Mouse (Mus musculus): ENCODE data around the gene Blmh.
A peak's percentile ranks its signal among the peaks of the same experiment; 100 is the strongest.
"Not testable (repeated sequence)": the region's sequence is repeated elsewhere in the genome, so short reads cannot be mapped to it uniquely, and the experiment has no call there.

Gene Blmh

DNA sequence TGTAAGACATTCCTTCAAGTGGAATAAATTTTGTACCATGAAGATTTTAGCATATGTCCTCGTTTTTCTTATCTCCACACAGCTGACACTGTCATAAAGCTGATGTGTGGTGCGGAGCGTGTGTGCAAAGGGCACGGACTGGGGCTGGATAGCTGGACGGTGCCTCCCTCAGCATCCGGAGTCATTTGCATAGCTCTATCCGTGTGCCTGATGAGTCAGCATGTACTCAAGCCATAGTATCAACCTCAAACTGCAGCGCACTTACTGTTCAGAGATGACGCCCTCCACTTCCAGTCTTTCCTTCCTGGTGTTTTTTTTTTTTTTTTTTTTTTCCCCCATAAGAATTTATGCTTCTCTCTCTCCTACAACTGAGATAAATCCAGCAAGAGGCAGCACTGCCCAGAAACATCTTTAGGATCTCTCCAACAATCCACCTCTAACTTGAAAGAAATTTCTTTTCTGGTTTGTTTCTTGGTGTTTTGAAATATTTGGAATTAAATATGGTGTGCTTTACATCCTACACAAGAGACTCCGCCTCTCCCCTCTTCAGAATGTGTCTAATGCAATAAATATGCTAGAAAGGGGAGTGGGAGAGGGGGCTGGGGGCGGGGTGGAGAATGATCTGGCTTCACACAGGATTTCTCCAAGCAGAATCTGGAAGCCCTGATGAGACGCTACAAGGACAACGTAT is 7.9 kb upstream of the Blmh start:
- no peak for DNase-seq (ENCODE audit: low read depth, low spot score)

DNA sequence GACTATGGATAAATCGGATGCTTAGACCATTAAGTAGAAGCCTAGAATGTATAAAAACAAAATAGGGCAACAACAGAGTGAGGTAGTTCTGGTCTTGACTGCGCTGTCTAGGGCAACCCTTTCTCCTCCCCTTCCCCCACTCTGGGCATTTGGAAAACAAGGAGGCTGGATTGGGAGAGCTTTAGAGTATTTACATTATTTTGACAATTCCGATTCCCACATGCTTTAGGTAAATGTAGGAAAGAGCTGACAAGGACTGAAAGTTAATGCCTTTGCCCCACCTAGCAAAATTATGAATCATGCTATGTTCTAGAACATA is 7.4 kb upstream of the Blmh start:
- no peak for DNase-seq (ENCODE audit: low read depth, low spot score)

DNA sequence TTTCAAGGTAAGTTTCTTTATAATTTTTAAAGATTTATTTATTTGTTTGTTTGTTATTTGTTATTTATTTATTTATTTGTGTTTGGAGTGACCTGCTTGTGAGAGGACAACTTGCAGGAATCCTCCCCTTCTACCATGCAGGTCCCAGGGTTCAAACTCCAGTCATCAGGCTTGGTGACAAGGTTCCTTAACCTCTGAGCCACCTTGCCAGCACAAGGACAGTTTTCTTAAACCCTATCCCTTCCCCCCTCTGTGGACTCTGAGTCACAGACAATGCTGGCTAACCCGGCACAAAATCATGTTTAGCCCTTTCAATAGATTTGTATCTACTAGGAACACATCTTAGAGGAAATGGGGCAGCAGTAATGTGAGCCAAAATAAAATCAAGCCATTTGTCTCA is 4.0 kb upstream of the Blmh start:
- no peak for DNase-seq (ENCODE audit: low read depth, low spot score)

DNA sequence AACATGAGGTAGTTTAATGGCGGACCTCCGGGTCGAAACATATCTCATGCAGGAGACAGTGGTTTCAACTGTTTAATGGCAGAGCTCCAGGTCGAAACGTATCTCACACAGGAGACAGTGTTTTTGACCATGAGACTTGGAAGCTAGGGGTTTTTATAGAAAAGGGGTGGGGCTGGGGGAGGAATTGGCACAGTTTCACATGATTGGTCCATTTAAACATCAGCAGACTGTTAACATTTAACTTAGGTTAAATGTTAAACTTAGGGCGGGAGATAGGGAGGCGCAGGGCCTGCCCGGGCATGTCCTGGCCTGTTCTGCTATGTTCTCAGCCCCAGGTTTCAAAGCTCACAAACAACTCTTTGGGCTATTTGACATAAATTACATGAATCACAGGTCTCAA is 4.0 kb downstream of the Blmh start:
- DNase-seq (ENCODE audit: low read depth, low spot score), result not testable (repeated sequence)

DNA sequence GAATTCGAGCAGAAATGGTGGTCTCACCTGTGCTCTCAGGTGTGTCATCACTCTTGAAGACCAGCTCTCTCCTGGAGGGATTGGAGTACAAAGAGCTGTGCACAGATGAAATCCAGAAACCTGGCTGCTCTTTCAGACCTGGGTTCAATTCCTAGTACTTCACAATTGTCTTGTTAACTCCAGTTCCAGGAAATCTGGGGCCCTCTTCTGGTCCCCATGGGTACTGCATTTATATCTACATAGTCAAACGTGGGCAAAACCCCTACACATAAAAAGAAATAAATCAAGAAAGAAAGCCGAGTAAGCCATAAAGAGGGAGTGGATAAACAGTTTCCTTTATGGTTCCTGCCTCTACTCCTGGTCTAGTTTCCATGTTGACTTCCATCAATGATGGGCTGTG is 8.6 kb downstream of the Blmh start:
- peak; percentile 55 for DNase-seq (ENCODE audit: low read depth, low spot score)

DNA sequence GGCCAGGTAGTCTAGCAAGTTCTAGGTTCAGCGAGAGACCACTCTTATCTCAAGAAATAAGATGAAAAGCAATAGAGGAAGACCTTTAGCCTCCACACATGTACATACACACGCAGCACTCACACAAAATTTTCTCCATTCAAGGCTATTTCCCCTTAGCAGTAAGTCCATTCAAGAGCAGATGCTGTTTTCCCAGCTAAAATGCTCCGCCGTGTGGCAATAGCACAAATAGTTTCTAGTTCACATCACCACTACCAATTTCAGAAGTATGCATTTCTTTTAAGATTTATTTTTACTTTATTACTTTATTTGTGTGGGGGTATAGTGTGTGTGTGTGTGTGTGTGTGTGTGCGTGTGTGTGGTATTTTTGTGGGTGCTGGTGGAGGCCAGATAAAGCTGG is 12.0 kb downstream of the Blmh start:
- no peak for DNase-seq (ENCODE audit: low read depth, low spot score)

DNA sequence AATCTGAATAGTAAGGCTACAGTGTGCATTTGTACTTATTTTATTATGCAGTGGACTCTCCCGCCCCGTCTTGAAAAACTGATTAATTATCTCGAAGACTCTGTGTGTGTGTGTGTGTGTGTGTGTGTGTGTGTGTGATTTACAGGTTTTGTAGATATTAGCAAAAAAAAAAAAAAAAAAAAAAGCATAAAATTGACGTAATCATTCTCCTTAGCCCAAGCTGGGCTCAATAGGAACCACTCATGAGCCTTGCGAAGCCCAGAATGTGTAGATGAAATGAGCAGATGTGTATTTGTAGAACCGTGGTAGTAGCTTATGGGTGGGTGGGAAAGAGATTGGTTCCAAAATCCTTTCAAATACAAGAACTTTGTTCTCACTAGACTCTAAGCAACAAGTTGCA is 20.2 kb downstream of the Blmh start:
- no peak for DNase-seq (ENCODE audit: low read depth, low spot score)

DNA sequence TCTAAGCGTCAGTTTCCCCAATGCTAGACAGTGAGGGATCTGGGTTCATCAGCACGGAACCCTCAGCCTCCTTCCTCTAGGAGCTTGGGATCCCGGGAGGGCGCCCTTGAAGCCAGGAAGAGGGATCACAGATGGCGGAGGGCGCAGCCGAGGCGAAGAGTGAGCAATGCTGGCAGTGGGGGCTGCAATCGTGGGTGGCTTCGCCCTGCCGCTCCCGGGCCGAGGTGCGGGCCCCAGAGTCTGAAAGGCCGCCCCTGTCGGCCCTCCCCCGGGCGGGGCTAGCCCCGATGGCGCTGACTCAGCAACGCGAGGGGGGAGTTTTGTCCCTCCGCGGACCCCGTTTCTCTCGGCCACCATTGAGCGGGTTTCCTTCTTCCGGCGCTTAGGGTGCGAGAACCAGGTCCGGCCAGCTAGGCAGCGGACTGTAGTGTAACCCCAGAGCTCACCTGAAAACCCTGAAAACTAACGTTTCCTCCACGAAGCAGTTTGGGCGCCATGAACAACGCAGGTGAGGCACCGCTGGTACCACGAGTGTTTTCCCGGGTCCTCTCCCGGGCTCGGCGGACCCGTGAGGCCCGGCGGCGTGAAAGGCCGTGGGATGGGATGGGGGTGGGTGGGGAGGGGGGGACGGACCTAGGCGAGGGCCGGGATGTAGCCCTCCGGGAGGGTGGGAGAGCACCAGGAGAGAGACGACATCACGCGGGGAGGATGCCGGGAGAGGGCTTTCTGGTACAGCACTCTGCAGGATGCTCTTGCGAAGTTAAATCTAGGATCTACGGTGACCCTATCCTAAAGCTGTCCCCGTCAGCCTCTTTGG is 21.0 kb downstream of the Blmh start:
- peak; percentile 80 for DNase-seq (ENCODE audit: low read depth, low spot score)

DNA sequence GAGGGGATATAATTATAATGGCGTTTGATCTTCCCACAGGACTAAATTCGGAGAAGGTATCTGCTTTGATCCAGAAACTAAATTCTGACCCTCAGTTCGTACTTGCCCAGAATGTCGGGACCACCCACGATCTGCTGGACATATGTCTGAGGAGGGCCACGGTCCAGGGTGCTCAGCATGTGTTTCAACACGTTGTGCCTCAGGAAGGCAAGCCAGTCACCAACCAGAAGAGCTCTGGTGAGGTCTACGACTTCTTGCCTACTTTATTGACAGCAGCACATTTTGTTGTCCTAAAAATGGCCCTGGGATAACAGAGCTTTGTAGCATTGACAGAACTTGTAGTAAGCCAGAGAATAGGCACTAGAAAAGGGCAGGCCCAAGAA is 21.6 kb downstream of the Blmh start:
- DNase-seq (ENCODE audit: low read depth, low spot score), result no peak

DNA sequence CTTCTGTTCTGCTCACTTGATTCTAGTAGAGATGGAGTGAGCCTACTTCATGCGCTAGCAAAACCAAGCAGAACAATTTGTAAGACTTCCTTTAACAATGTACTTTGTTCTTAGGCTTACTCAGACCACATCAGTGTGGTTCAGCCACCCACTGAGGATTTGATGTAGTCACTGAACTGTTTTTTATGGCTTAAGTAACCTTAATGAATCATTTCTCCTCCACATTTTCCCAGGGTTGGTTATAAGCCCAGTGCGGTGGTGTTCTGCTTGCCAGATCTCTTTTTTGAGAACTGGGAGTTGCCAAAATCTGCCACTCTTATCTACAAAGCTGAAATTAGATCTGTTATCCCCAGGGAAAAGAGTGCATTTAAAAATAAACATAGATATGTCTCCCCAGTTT is 28.9 kb downstream of the Blmh start:
- no peak for DNase-seq (ENCODE audit: low read depth, low spot score)

DNA sequence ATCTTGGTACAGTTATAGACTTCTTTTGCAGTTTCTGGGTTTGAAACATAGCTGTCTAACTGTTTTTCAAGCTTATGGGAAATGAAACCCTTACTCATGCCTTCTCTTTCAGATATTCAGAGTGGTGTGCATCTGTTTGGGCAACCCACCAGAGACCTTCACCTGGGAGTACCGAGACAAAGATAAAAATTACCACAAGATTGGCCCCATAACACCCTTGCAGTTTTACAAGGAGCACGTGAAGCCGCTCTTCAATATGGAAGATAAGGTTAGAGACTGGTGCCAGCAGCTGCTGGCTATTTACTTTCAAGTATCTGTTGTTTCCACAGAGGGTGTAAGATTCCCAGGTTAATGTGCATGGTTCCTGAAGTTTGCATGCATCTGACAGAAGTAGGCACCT is 41.1 kb downstream of the Blmh start:
- no peak for DNase-seq (ENCODE audit: low read depth, low spot score)

DNA sequence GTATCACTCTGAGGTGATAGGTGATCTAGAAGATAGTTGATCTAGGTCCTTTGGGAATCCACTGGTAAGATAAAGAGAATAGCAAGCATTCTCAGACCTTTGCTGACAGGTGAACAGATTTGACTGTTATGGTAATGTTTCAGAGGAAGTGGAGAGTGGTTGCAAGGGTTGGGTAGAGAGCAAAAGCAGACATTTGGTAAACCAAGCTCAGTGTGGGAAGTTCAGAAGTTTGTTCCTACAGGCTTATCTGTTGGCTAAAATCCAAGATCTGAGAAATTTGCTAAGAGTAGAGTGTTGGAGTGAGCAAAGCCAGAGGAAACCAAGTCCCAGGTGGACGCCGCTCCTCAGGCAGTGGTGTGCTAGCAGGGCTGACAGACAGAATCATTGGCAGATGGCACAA is 45.7 kb downstream of the Blmh start:
- no peak for DNase-seq (ENCODE audit: low read depth, low spot score)

DNA sequence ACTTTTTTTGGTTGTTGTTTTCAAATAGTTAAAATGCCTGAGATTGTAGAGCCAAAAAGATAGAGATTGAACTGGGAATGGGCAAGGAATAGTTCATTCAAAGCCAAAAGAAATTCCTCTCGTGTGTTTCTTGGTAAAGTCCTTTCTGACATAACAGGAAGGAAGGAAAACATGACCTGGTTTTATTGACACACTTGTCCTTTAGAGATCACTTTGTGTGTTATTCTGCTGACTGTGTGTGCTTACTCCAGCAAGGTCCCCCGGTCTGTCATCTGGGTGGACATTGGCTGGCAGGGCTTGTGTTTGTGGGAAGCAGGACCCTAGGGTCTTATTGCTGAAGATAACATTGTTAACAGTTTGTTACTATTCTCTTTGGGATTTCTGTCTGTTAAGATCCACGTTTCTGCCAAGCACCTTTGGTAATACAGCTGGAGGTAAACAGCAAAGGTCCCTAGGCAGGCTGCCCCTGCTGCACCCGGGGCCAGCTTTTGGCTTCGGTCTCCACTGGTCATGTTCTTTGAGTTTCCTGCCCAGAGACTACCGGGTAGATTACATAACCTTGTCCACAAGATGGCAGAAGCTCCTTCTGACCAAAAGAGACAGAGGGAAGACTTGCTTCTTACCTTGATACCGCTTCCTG is 50.2 kb downstream of the Blmh start:
- DNase-seq (ENCODE audit: low read depth, low spot score), result no peak

DNA sequence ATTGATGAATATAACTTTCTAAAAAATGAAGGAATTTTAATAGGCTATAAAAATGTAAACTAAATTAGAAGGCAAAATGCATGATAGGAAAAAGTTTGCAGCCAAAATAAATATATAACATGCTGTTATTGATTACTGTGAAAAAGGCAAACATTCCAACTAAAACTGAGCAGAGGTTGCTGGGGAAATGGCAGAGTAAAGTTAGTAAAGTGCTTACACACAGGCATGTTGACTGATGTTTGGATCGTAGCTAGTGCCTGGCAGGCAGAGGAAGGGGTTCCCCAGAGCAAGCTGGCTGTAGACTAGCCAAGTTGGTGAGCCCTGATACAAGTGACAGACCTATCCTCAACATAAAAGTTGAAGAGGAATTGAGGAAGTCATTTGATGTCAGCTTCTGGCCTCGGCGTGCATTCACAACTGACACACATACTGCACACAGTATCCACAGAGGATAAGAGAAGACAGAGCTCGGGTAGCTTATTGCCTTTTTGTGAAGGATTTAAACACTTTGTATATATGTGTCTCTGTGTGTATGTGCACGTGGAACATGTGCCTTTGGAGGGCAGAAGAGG is 57.0 kb downstream of the Blmh start:
- DNase-seq (ENCODE audit: low read depth, low spot score), result no peak

DNA sequence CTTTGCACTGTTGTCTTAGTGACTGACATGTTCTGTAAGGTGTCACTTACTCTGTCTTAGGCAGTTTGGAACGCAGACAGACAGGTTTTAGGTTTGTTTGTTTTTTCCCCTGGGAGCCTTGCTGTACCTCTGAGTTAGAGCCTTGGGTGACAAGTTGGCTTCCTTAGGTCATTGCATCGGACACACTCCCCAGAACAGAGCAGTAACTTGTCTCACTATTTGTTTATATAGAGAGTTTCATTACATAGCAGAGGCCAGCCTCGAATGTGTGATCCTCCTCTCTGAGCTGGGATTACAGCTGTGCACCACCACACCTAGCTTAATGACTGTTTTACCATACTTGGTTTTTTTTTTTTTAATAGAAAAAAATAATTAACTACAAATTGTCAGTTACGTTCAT is 57.8 kb downstream of the Blmh start:
- DNase-seq (ENCODE audit: low read depth, low spot score), result no peak

DNA sequence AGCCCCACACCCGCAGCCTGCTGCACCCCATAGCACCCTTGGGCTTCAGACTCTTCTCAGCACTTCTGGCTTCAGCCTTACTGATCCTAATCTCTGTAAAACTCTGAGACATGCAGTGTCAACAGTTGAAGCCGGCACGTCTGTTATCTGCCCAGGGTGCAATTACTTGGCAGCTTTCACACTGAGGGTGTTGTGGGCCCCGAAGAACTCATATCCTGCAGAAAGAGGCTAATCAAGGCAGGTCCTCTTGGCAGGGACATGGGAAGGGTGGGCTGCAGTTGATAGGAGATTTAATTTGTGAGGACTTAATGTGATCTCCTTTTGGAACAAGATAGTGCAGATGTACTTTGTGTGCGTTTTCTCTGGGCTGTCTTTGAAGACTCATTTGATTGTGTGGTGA is 59.0 kb downstream of the Blmh start:
- DNase-seq (ENCODE audit: low read depth, low spot score), result no peak

DNA sequence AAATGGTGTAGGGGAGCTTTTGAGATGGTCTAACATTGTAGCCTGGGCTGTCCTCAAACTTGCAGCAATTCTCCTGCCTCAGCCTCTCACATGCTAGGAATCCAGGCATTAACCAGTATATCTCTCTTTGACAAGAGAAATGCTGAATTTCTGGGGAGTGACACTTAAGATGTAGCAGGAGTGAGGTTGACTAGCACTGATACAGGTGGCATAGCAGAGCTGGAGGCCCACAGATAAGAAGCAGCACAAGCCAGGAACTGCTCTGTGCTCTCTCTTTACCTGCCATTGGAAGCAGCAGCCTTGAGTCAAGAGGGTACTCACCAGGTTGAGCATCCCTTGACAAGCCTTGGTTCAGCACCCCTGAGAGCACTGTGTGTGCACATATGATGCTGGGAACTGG is 59.6 kb downstream of the Blmh start:
- DNase-seq (ENCODE audit: low read depth, low spot score), result no peak

DNA sequence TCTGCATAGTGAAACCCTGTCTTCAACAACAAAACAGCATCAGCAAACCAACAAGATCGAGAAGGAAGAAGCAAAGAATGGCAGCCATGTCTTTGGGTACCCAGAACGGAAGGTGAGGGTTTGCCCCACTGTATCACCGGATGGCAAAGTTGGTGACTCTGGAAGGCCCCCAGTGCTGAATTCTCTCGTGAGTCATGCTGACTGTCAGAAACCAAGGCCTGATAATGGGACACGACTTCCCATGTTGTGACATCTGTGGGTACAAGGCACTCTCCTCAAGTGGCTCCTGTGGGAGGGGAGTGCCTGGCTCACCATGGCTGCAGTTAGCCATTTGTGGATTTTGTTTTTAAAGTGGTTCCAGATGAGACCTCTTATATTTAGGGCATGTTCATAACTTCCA is 66.2 kb downstream of the Blmh start:
- DNase-seq (ENCODE audit: low read depth, low spot score), result no peak

DNA sequence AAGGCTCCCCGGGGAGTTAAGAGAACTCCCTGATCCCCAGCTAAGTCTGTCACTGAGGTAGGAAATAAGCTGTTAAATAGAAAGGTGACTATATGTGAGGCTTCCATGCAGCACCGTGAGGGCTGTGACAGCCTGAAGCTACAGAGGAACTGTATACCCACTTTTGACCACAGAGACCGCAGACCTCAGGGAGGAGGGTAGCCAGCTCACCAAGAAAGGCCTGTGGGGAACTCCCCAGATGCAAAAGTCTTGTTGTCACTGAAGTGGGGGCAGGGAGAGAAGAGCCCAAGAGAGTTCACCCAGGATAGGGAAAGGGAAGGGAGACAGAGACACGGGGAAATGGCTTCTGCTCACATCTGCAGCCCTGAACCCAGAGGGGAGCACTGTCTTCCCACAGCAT is 68.3 kb downstream of the Blmh start:
- DNase-seq (ENCODE audit: low read depth, low spot score), result no peak

DNA sequence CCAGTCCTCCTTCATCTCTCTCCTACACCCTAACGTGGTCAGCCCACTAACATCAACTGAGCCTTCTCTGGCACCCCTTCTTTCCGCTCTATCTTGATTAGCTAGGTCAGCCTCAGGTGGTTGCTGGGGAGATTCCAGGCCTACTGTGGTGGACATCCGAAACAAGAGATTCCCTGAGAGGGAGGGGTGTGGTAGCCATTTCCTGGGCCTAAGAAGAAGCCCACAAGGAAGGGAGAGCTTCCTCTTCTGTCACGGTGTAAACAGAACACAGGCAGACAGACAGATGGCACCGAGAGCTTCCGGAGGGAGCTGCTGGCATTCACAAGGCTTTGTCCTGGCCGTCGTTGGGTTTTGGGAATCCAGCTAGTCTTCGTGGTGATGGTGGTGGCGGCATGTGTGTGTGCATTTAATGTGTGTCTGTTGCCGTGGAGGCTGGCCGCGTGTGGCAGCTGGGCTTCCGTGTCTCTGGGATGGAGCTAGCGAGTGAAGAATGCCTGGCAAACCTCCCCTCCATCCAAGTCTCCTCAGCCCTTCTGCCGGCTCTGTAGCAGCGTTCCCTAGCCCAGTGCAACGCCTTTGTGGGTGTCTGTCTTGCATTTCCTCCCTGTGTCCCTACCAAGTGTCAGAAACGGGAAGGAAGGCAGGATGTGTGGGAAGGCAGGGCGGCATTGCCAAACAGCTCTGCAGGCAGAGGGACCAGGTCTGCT is 71.5 kb downstream of the Blmh start:
- DNase-seq (ENCODE audit: low read depth, low spot score), result no peak

DNA sequence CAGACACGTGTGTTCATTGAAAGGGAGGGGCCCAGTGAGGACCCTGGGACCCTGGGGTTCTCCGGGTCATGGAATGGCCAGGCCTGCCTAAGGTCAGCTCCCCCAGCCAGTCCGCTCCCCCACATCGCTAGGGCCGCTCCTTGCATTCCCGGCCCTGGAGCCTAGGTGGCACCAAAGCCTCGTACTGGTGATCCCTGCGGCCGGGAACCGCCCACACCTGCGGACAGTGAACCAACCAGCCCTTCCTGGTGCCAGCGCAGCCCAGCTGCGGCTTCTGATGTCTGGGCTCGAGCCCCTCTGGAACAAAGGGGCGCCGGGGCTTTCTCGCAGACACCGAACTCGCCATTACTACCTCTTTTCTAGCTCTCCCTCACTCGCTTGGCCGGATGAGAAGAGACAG is 72.7 kb downstream of the Blmh start:
- peak; percentile 68 for DNase-seq (ENCODE audit: low read depth, low spot score)

Data from WW6 (cell line).